Mouse (Mus musculus) CH12.LX (cell line): Measurements from ENCODE around the gene Hunk.

ENCODE experiments used
- BHLHE40 ChIP-seq: IDR thresholded peaks from 2 replicates; pipeline ENCODE4 v1.6.1; 2011; ENCODE audit warnings: mild to moderate bottlenecking, low read depth, low read length, improper control_type of control experiment
- CTCF ChIP-seq, 2 experiments: IDR thresholded peaks in 1 of 2; conservative IDR thresholded peaks in 1 of 2; 2 replicates each; pipeline ENCODE4 v1.5.1; 2011 to 2012; ENCODE audit warnings: low read depth in 2 of 2, low read length in 2 of 2, improper control_type of control experiment in 1 of 2, inconsistent platforms in 1 of 2, mild to moderate bottlenecking in 1 of 2, moderate library complexity in 1 of 2
- ELF1 ChIP-seq: IDR thresholded peaks from 2 replicates; pipeline ENCODE4 v1.6.1; 2014; ENCODE audit warnings: low read depth, mild to moderate bottlenecking, inconsistent platforms, low read length, improper control_type of control experiment
- EP300 ChIP-seq: IDR thresholded peaks from 2 replicates; pipeline ENCODE4 v1.6.1; 2011; ENCODE audit warnings: low read length, improper control_type of control experiment
- ETS1 ChIP-seq: conservative IDR thresholded peaks from 2 replicates; pipeline ENCODE4 v1.6.1; 2012; ENCODE audit warnings: low read depth, mild to moderate bottlenecking, inconsistent platforms, low read length, improper control_type of control experiment, moderate library complexity
- NELFE ChIP-seq: IDR thresholded peaks from 2 replicates; pipeline ENCODE4 v1.6.1; 2011; ENCODE audit warnings: low read depth, low read length, improper control_type of control experiment
- POLR2A ChIP-seq: IDR thresholded peaks from 2 replicates; pipeline ENCODE4 v1.6.1; 2011; ENCODE audit warnings: low read depth, mild to moderate bottlenecking, improper control_type of control experiment, low read length
- RAD21 ChIP-seq: IDR thresholded peaks from 2 replicates; pipeline ENCODE4 v1.6.1; 2011; ENCODE audit warnings: low read depth, mild to moderate bottlenecking, low read length, improper control_type of control experiment, moderate library complexity
- USF2 ChIP-seq: conservative IDR thresholded peaks from 2 replicates; pipeline ENCODE4 v1.6.1; 2011; ENCODE audit warnings: low read depth, low read length, improper control_type of control experiment

DNA sequence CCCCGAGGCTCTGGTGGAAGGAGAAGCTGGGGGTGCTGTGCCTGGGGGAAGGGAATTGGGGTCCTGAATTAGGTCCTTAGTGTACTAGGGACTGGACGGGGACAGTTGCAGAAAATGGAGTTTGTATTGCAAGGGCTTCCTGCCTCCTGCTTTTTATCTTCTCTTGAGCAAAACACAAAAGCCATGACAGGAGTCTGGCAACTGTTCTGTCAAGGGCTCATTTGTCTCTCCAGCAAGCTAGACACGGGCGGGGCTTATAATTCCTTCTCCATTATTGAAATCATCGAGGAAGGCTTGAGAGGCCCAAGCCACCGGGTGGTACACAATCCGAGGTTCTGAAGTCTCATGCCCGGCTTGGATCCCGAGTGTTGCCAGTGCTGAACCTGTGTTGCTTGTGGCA is 38.6 kb downstream of the Hunk start:
- TF ChIP-seq CTCF (conservative IDR thresholded peaks at IDR 0.05 in 1 of 2, IDR thresholded peaks at IDR 0.05 in 1 of 2; ENCODE audit: low read depth in 2 of 2, low read length in 2 of 2) (no peak), ETS1 (no peak), RAD21 (no peak), NELFE (no peak), BHLHE40 (no peak), EP300 (no peak), POLR2A (no peak), ELF1 (no peak), USF2 (no peak)
